Mouse (Mus musculus) ES-E14 (cell line): Measurements from ENCODE around the gene Fnip1.

ENCODE experiments used
- CHD2 ChIP-seq: IDR thresholded peaks from 2 replicates; pipeline ENCODE4 v1.6.1; 2014; ENCODE audit warnings: mild to moderate bottlenecking, low read depth, low read length, inconsistent platforms
- HCFC1 ChIP-seq: IDR thresholded peaks from 2 replicates; pipeline ENCODE4 v1.6.1; 2012; ENCODE audit warnings: low read length, inconsistent platforms, borderline replicate concordance; ENCODE audit not compliant: insufficient read depth
- MAFK ChIP-seq: IDR thresholded peaks from 2 replicates; pipeline ENCODE4 v1.6.1; 2014; ENCODE audit warnings: mild to moderate bottlenecking, low read depth, low read length, inconsistent platforms; ENCODE audit not compliant: insufficient read depth
- ZC3H11A ChIP-seq: IDR thresholded peaks from 2 replicates; pipeline ENCODE4 v1.6.1; 2012; ENCODE audit warnings: low read depth, mild to moderate bottlenecking, inconsistent platforms, low read length, borderline replicate concordance
- ZNF384 ChIP-seq: IDR thresholded peaks from 2 replicates; pipeline ENCODE4 v1.6.1; 2012; ENCODE audit warnings: low read depth, low read length, inconsistent platforms

GRCm38 (mm10) chr11:54540328-54540727 is 102.3 kb downstream of the Fnip1 start:
- TF ChIP-seq CHD2 (no peak), MAFK (no peak), ZC3H11A (no peak), HCFC1 (no peak), ZNF384 (no peak)
